8 mouse cellular contexts compared by ENCODE assay signal in the genomic region with DNA sequence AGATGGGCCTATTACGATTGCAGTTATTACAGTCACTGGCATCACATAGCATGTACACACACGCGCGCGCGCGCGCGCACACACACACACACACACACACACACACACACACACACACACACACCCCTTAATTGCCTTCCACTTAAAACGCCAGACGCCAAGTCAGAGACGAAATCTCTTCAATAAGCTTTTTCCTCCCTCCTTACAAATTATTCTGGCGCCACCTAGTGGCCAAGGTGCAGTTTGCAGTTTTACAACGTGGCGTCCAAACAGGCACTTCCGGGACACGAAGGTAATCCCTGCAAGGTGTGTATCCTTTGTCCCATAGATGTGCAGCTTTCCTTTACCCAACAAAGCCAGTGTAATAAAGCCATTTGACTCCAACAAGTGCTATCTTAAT. TPM values are rescaled to one million over a fixed set of nuclear protein-coding genes. Genes with fewer than 3 reads are reported as not detected.
DNase-seq lines count a peak whose midpoint lies in the region; ATAC-seq and TF ChIP-seq lines count a peak whose summit lies in the region.

No protein-coding gene starts in this region.

- intact Hi-C loops in left cerebral cortex, adult 2 months (cut with DNase I), result no loop called here

- no peak overlapping the region for H3K4me3 ChIP-seq in left cerebral cortex, adult 2 months

- peak; percentile 80 for TF ChIP-seq CTCF in left cerebral cortex, adult 2 months (IDR thresholded peaks at IDR 0.05)

- ATAC-seq in common myeloid progenitor, adult 5-6 weeks (replicated peaks; ENCODE audit: low read depth, poor library complexity, severe bottlenecking), result peak; percentile 54
- ATAC-seq in megakaryocyte progenitor cell, adult 5-6 weeks (replicated peaks; ENCODE audit: poor library complexity), result peak; percentile 68

- DNase-seq in adipocyte (ENCODE audit: low spot score), result peak; percentile 91
- peak; percentile 15 to 28 for DNase-seq in gastrocnemius, adult 8-10 months (ENCODE audit: low spot score in 2 of 2)
- DNase-seq in hindlimb bud, embryonic 11.5 days (ENCODE audit: extremely low spot score, low read depth, low spot score), result peak; percentile 89
- DNase-seq in left cerebral cortex, adult 2 months (ENCODE audit: extremely low spot score in 1 of 2, low spot score in 2 of 2), result peak; percentile 60 to 75
- peak; percentile 79 to 81 for DNase-seq in right cerebral cortex, postnatal 10 days (ENCODE audit: low spot score in 2 of 2)
- DNase-seq in urinary bladder, postnatal 36 days (ENCODE audit: low spot score in 2 of 2), result peak; percentile 60 to 76

- H3K27ac ChIP-seq in left cerebral cortex, adult 2 months, result no peak overlapping the region

RNA-seq across cellular contexts. Expression of gene Aicda, which starts 6.8 kb away (rescaled TPM):
- not detected in 2 replicates for total RNA-seq in common myeloid progenitor, adult 5-6 weeks (2017)
- not detected for total RNA-seq in gastrocnemius, adult 8-10 months (2022)
- not detected for total RNA-seq in left cerebral cortex, adult 2 months (2021)
- total RNA-seq in megakaryocyte progenitor cell, adult 5-6 weeks (2015), result not detected in 2 replicates
- not detected in 2 replicates for total RNA-seq in megakaryocyte progenitor cell, adult 5-6 weeks (2017)

RNA-seq across cellular contexts. Expression of gene Apobec1, which starts 41.8 kb away (rescaled TPM):
- total RNA-seq in common myeloid progenitor, adult 5-6 weeks (2017), result 13.3 and 14.2 TPM in 2 replicates
- total RNA-seq in gastrocnemius, adult 8-10 months (2022), result 1 to 10 TPM in 3 of 4 experiments, under 1 TPM in 1; 0.53 to 1.8 (median 1.3) TPM
- total RNA-seq in left cerebral cortex, adult 2 months (2021), result 1 to 10 TPM; 1.3 to 1.9 TPM
- 23.6 and 23.7 TPM in 2 replicates for total RNA-seq in megakaryocyte progenitor cell, adult 5-6 weeks (2015)
- 15.0 and 16.7 TPM in 2 replicates for total RNA-seq in megakaryocyte progenitor cell, adult 5-6 weeks (2017)

RNA-seq across cellular contexts. Expression of gene Gdf3, which starts 49.5 kb away (rescaled TPM):
- total RNA-seq in common myeloid progenitor, adult 5-6 weeks (2017), result 4.1 and 5.6 TPM in 2 replicates
- not detected for total RNA-seq in gastrocnemius, adult 8-10 months (2022)
- total RNA-seq in left cerebral cortex, adult 2 months (2021), result not detected
- 9.5 and 10.8 TPM in 2 replicates for total RNA-seq in megakaryocyte progenitor cell, adult 5-6 weeks (2015)
- 4.2 and 6.7 TPM in 2 replicates for total RNA-seq in megakaryocyte progenitor cell, adult 5-6 weeks (2017)

RNA-seq across cellular contexts. Expression of gene Mfap5, which starts 54.8 kb away (rescaled TPM):
- total RNA-seq in common myeloid progenitor, adult 5-6 weeks (2017), result not detected in 2 replicates
- 10 to 100 TPM in 3 of 4 experiments, 1 to 10 TPM in 1; 9.2 to 17.7 (median 13.8) TPM for total RNA-seq in gastrocnemius, adult 8-10 months (2022)
- total RNA-seq in left cerebral cortex, adult 2 months (2021), result under 1 TPM; 0.33 to 0.63 TPM
- not detected in 2 replicates for total RNA-seq in megakaryocyte progenitor cell, adult 5-6 weeks (2015)
- not detected in 2 replicates for total RNA-seq in megakaryocyte progenitor cell, adult 5-6 weeks (2017)

Comparison
In these comparisons a context has a peak if more than half of its experiments do, and no peak if none do; other contexts are left out.
1. DNase-seq: peak in every context shown above with its lines; median percentile 91 in adipocyte; 89 in hindlimb bud, embryonic 11.5 days; 80 in right cerebral cortex, postnatal 10 days; 68 in urinary bladder, postnatal 36 days; 68 in left cerebral cortex, adult 2 months; 22 in gastrocnemius, adult 8-10 months.